Mouse (Mus musculus) forebrain, embryonic 12.5 days (tissue): Measurements from ENCODE around the gene Mrtfb. TPM values are rescaled to one million over a fixed set of nuclear protein-coding genes. Genes with fewer than 3 reads are reported as not detected.

Experiments
- ATAC-seq: fragments of 200-750 bp; cut with Nextera tagmentation; 2 replicates; pipeline ENCODE4 v1.8.0; 2017; ENCODE audit warnings: moderate TSS enrichment; ENCODE audit not compliant: low FRiP score
- H3K27ac ChIP-seq: fragments of 300-500 bp; sonication (generic); 2 replicates; pipeline ENCODE4 v1.5.1; 2016; ENCODE audit warnings: mild to moderate bottlenecking
- H3K27me3 ChIP-seq: fragments of 300-500 bp; sonication (generic); 2 replicates; pipeline ENCODE4 v1.6.1; 2016; ENCODE audit warnings: mild to moderate bottlenecking
- H3K36me3 ChIP-seq: fragments of 300-500 bp; sonication (generic); replicated peaks from 2 replicates; pipeline ENCODE4 v1.6.1; 2016; ENCODE audit warnings: mild to moderate bottlenecking
- H3K4me1 ChIP-seq: fragments of 300-500 bp; sonication (generic); 2 replicates; pipeline ENCODE4 v1.6.1; 2016
- H3K4me2 ChIP-seq: fragments of 300-500 bp; sonication (generic); 2 replicates; pipeline ENCODE4 v1.6.1; 2016; ENCODE audit warnings: mild to moderate bottlenecking, moderate library complexity
- H3K4me3 ChIP-seq: fragments of 300-500 bp; sonication (generic); replicated peaks from 2 replicates; pipeline ENCODE4 v1.5.1; 2016; ENCODE audit warnings: mild to moderate bottlenecking
- H3K9ac ChIP-seq: fragments of 300-500 bp; sonication (generic); 2 replicates; pipeline ENCODE4 v1.6.1; 2016; ENCODE audit warnings: mild to moderate bottlenecking
- H3K9me3 ChIP-seq: fragments of 300-500 bp; sonication (generic); 2 replicates; pipeline ENCODE4 v1.6.1; 2016
- WGBS: fragments of 180-500 bp; shearing (Covaris S2); methylation state at CpG from one replicate; pipeline ENCODE4 v1.1.7; 2016; 5-methylcytosine and 5-hydroxymethylcytosine counted together
- polyA plus RNA-seq: library from polyadenylated mRNA; unstranded; fragments of >200 nt; fragmentation: Nextera tagmentation; extraction: Ambion mirVana; gene quantifications from 2 replicates; pipeline ENCODE4 v1.2.1, GENCODE M21; 2016

The Mrtfb gene
- polyA plus RNA-seq, 1 experiment from 2014 or later, result 15.5 TPM

GRCm38 (mm10) chr16:13435627-13436026 lies 179.3 kb downstream of the Mrtfb start:
- 77% methylated on average over 2 of the region's 2 CpGs for WGBS

DNA sequence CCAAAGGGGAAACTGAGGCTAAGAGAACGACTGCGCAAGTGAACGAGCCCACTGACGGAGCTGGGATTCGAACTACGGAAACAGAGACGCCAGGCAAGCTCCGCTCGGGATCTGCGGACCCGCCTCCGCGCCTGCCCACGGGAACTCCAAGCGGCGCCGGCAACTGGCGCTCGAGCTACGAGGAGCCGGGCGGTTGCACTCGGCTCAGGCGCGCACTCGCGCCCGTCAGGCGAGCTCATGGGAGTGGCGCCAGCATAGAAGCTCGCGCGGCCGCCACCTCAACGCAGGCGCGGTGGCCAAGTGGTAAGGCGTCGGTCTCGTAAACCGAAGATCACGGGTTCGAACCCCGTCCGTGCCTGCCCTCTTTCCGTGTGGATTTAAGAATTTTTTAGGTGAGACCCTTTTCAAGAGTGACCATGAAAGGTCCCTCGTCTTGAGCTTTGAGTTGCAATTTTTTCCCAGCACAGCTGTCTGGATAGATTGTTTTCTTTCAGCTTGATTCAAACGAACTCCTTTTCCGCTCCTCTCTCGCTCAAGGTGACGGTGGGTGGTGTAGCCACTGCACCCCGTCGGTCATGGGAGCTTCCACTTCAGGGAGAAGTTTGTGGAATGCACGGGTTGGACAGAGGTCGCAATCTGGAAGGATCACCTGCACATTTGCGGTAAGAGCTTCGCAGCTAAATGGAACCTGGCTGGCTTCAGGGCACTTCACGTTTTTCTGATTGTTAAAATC lies 180.9 kb downstream of the Mrtfb start:
- H3K4me1 ChIP-seq, result peaks cover 10% of the 10 kb centered on the region
- under 1% methylated on average over 58 of the region's 58 CpGs for WGBS
- peak; percentile 93 for ATAC-seq
- no peaks in the 10 kb centered on the region for H3K9me3 ChIP-seq
- peak overlapping the region; percentile 60 for H3K4me3 ChIP-seq
- peak overlapping the region; percentile 46 for H3K27ac ChIP-seq
- no peaks in the 10 kb centered on the region for H3K36me3 ChIP-seq
- 0 out of 2 replicates have a peak, but pooled peaks cover 3% of the 10 kb centered on the region for H3K27me3 ChIP-seq
- peak overlapping the region; percentile 67 for H3K4me2 ChIP-seq
- peak overlapping the region; percentile 57 for H3K9ac ChIP-seq

More at GRCm38 (mm10) chr16:13435627-13436026, 179.3 kb downstream of the Mrtfb start:
- Histone ChIP-seq H3K27ac (no peak overlapping the region), H3K4me1 (peaks cover 10% of the 10 kb centered on the region), H3K4me2 (no peak overlapping the region), H3K4me3 (no peak overlapping the region), H3K9me3 (no peaks in the 10 kb centered on the region), H3K9ac (no peak overlapping the region), H3K36me3 (no peaks in the 10 kb centered on the region), H3K27me3 (0 out of 2 replicates have a peak, but pooled peaks cover 6% of the 10 kb centered on the region)
- ATAC-seq, result no peak

- Histone ChIP-seq H3K4me1 (peaks cover 10% of the 10 kb centered on the region), H3K4me2 (peak overlapping the region; percentile 67), H3K36me3 (no peaks in the 10 kb centered on the region), H3K4me3 (peak overlapping the region; percentile 60), H3K27ac (peak overlapping the region; percentile 46), H3K27me3 (0 out of 2 replicates have a peak, but pooled peaks cover 3% of the 10 kb centered on the region), H3K9me3 (no peaks in the 10 kb centered on the region), H3K9ac (peak overlapping the region; percentile 57)
- peak; percentile 62 for ATAC-seq
- under 1% methylated on average over 24 of the region's 24 CpGs for WGBS
These were observed 181.6 kb downstream of the Mrtfb start for GRCm38 (mm10) chr16:13437770-13438372.

- Histone ChIP-seq H3K9ac (no peak overlapping the region), H3K36me3 (no peaks in the 10 kb centered on the region), H3K4me2 (no peak overlapping the region), H3K27me3 (peaks cover 23% of the 10 kb centered on the region), H3K4me3 (no peak overlapping the region), H3K4me1 (peaks cover 11% of the 10 kb centered on the region), H3K27ac (no peak overlapping the region), H3K9me3 (no peaks in the 10 kb centered on the region)
- 41% methylated on average over 6 of the region's 6 CpGs for WGBS
- ATAC-seq, result no peak
These were observed 184.2 kb downstream of the Mrtfb start for GRCm38 (mm10) chr16:13440468-13440867.

DNA sequence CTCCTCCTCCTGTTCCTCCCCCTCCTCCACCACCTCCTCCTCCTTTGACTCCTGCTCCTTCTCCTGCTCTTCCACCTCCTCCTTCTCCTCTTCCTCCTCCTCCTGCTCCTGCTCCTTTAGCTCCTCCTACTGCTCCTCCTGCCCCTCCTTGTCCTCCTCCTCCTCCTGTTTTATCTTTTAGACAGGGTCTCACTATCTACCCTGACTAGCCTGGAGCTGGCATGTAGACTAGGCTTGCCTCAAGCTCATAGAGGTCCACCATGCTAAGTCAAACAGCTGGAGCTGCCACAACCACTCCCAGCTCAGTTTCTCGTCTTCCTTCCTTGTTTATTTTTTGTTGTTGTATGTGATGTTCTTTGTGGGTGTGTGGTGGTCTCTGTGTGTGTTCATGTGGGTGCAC lies 187.5 kb downstream of the Mrtfb start:
- peaks cover 56% of the 10 kb centered on the region for H3K27me3 ChIP-seq
- no peak overlapping the region for H3K4me2 ChIP-seq
- no peaks in the 10 kb centered on the region for H3K36me3 ChIP-seq
- no peak overlapping the region for H3K27ac ChIP-seq
- 86% methylated on average over 1 of the region's 1 CpGs for WGBS
- H3K9me3 ChIP-seq, result no peaks in the 10 kb centered on the region
- ATAC-seq, result no peak
- H3K9ac ChIP-seq, result no peak overlapping the region
- peaks cover 28% of the 10 kb centered on the region for H3K4me1 ChIP-seq
- no peak overlapping the region for H3K4me3 ChIP-seq

GRCm38 (mm10) chr16:13445461-13445860 lies 189.2 kb downstream of the Mrtfb start:
- H3K27me3 ChIP-seq, result peaks cover 69% of the 10 kb centered on the region
- H3K4me3 ChIP-seq, result no peak overlapping the region
- peaks cover 43% of the 10 kb centered on the region for H3K4me1 ChIP-seq
- no peaks in the 10 kb centered on the region for H3K36me3 ChIP-seq
- ATAC-seq, result no peak
- 57% methylated on average over 5 of the region's 5 CpGs for WGBS
- H3K4me2 ChIP-seq, result no peak overlapping the region
- no peak overlapping the region for H3K9ac ChIP-seq
- no peak overlapping the region for H3K27ac ChIP-seq
- H3K9me3 ChIP-seq, result no peaks in the 10 kb centered on the region

DNA sequence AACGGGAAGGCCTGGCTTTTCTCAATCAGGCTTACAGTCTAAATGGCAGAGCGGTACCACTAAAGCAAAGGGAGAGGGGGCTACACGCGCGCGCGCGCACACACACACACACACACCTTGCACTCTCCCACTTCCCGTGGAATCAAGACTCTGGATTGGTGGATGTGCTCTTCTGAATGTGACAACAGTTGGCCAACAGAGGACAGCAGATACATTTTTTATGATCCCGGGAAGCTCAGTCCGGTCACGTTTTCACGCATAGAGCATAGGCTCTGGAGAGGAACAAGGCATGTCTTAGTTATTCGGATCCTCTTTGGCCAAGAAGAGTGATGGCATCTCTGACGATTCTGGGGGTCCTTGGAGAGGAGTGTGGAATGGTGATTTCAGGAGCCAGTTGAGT lies 190.2 kb downstream of the Mrtfb start:
- Histone ChIP-seq H3K9ac (no peak overlapping the region), H3K4me3 (peak overlapping the region; percentile 81; the same call in 1 of the 2 replicates), H3K27me3 (peaks cover 79% of the 10 kb centered on the region), H3K4me1 (peaks cover 53% of the 10 kb centered on the region), H3K4me2 (peak overlapping the region; percentile 100), H3K9me3 (no peaks in the 10 kb centered on the region), H3K27ac (no peak overlapping the region), H3K36me3 (no peaks in the 10 kb centered on the region)
- 13% methylated on average over 15 of the region's 15 CpGs for WGBS
- ATAC-seq, result no peak

DNA sequence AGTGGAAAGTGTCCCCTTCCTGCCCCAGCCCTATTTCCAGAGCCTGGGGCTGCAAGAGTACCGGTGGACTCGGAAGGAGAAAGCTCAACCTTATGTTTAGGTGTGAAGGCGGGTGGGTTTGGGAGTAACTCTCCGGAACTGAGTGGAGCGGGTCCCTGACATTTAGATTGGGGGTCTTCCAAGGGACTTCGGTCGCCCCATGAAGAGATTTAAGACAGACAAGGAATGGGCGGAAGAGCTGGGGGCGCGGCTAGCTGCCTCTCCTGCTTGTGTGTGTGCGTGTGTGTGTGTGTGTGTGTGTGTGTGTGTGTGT lies 190.6 kb downstream of the Mrtfb start:
- H3K4me3 ChIP-seq, result peak overlapping the region; percentile 81
- peak overlapping the region; percentile 82 for H3K9ac ChIP-seq
- no peak overlapping the region for H3K27ac ChIP-seq
- peaks cover 84% of the 10 kb centered on the region for H3K27me3 ChIP-seq
- H3K4me2 ChIP-seq, result peak overlapping the region; percentile 100
- no peaks in the 10 kb centered on the region for H3K9me3 ChIP-seq
- 4% methylated on average over 11 of the region's 11 CpGs for WGBS
- H3K36me3 ChIP-seq, result no peaks in the 10 kb centered on the region
- peaks cover 53% of the 10 kb centered on the region for H3K4me1 ChIP-seq
- ATAC-seq, result peak; percentile 15; the same call in 1 of the 2 replicates

DNA sequence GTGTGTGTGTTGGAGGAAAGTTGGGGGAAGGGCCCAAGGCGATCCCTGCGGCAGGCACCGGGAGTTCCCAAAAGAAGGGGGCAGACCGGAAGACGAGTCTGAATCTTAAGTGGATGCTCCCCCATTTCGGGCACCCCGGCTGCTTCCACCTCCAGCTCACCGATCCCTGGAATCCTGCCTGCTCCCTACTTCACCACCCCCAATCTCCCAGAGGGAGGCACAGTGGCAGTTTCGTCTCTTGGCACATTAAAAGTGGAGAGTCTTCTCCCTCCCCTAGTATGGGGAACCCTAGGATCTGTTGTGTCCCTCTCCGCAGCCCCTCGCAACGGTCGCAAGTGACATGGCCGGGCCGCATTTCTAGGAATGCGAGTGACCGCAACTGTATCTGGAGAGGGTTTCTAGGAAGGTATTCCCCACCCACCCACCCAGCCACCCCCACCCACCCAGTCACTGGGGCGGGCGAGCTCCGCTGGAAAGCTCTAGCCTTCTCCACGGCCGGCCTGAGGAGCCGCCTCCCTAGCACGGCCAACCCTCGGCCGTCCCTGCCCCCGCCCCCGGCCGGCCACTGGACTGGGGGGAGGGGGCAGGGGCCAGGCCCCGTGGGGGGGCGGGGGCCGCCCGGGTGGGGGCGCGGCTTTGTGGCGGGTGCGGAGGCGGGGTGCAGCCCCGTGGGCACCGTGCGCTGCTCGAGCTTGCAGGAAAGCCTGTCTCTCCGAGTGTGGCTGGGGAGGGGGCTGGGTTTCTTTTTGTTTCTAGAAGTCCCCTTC lies 191.2 kb downstream of the Mrtfb start:
- H3K4me1 ChIP-seq, result peaks cover 53% of the 10 kb centered on the region
- peak; percentile 65 for ATAC-seq
- H3K4me2 ChIP-seq, result peak overlapping the region; percentile 100
- WGBS, result 0% methylated on average over 24 of the region's 43 CpGs
- peaks cover 89% of the 10 kb centered on the region for H3K27me3 ChIP-seq
- H3K36me3 ChIP-seq, result no peaks in the 10 kb centered on the region
- no peak overlapping the region for H3K27ac ChIP-seq
- peak overlapping the region; percentile 81 for H3K4me3 ChIP-seq
- H3K9me3 ChIP-seq, result no peaks in the 10 kb centered on the region
- H3K9ac ChIP-seq, result peak overlapping the region; percentile 82

DNA sequence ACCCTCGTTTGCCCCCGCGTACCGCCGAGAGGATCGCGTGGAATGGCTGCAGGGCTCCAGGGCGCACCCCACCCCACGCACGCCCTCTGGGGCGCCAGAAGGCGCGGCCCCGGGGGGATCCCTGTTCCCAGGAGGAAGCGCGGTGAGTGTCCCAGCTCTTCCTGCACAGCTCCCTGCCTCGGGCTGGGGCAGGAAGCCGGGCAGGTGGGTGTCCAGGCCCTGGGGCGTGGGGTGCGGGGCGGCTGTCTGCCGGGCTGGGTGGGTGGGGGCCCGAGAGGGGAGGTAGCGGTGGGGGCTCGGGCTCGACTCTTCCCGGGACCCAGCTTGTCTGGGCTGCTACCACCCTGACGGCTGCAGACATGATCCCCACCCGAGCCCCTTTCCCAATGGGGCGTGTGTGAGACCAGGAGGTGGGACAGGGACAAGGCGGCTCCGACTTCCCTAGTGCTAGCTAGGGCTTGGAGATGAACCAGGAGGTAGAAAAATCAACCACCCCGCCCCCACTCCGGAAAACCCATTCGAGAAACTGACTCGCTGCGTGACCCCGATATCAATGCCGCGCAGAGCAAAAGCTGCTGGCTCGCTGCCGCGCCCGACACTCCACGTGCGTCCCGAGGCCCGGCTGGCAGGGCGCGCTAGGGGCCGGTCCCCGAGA lies 191.9 kb downstream of the Mrtfb start:
- no peaks in the 10 kb centered on the region for H3K9me3 ChIP-seq
- peaks cover 96% of the 10 kb centered on the region for H3K27me3 ChIP-seq
- H3K9ac ChIP-seq, result peak overlapping the region; percentile 82
- H3K4me1 ChIP-seq, result peaks cover 53% of the 10 kb centered on the region
- peak overlapping the region; percentile 81 for H3K4me3 ChIP-seq
- no peaks in the 10 kb centered on the region for H3K36me3 ChIP-seq
- under 1% methylated on average over 52 of the region's 52 CpGs for WGBS
- peak overlapping the region; percentile 100 for H3K4me2 ChIP-seq
- H3K27ac ChIP-seq, result no peak overlapping the region
- ATAC-seq, result peak; percentile 65; the same call in 1 of the 2 replicates

- Histone ChIP-seq H3K4me2 (peak overlapping the region; percentile 100), H3K27ac (no peak overlapping the region), H3K27me3 (peaks cover 100% of the 10 kb centered on the region), H3K9ac (peak overlapping the region; percentile 82), H3K4me3 (peak overlapping the region; percentile 81), H3K9me3 (no peaks in the 10 kb centered on the region), H3K4me1 (peaks cover 57% of the 10 kb centered on the region), H3K36me3 (no peaks in the 10 kb centered on the region)
- 8% methylated on average over 8 of the region's 8 CpGs for WGBS
- no peak for ATAC-seq
These were observed 192.4 kb downstream of the Mrtfb start for GRCm38 (mm10) chr16:13448706-13449090.

- Histone ChIP-seq H3K4me3 (0 out of 2 replicates have a peak overlapping the region, but pooled peaks have one; percentile 3), H3K9ac (no peak overlapping the region), H3K4me2 (no peak overlapping the region), H3K9me3 (no peaks in the 10 kb centered on the region), H3K27ac (no peak overlapping the region), H3K36me3 (no peaks in the 10 kb centered on the region), H3K27me3 (peaks cover 94% of the 10 kb centered on the region), H3K4me1 (peaks cover 65% of the 10 kb centered on the region)
- 11% methylated on average over 13 of the region's 13 CpGs for WGBS
- ATAC-seq, result no peak
These were observed 193.2 kb downstream of the Mrtfb start for GRCm38 (mm10) chr16:13449491-13449890.
